Mouse (Mus musculus): Measurements from ENCODE around the gene H2-Ab1. TPM values are rescaled to one million over a fixed set of nuclear protein-coding genes. Genes with fewer than 3 reads are reported as not detected.

The H2-Ab1 gene
- polyA plus RNA-seq, 1 experiment from 2014 or later = 1.1 TPM

DNA sequence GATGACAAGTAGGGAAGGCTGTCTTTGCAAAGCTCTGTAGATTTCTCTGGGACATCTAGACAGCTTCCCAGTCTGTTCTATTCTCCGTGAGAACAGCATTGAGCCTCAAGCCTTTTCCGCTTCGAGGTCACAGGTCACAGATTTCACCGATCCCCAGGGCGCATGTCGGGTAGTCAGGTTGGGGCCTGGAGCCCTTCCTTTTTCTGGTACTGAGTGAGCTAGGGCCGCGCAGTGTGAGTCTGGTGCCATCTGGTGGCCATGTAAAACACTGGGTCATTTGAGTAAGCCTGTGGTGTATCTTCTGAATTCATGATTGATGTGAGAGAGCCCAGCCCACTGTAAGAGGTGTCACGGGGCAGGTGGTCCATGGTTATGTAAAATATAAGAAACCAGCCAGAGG, 22.6 kb upstream of the H2-Ab1 start:
- Histone ChIP-seq H3K4me3 (ENCODE audit: low read depth, low read length) (no peak overlapping the region), H3K4me1 (ENCODE audit: control insufficient read depth, insufficient read depth, low read length) (no peaks in the 10 kb centered on the region), H3K4me2 (ENCODE audit: low read length) (no peak overlapping the region), H3K9me3 (replicated peaks; ENCODE audit: control insufficient read depth, low read length, poor library complexity, severe bottlenecking) (no peaks in the 10 kb centered on the region), H3K9ac (ENCODE audit: low read depth, low read length) (no peak overlapping the region), H3K27me3 (ENCODE audit: control insufficient read depth, insufficient read depth, low read depth, low read length) (no peaks in the 10 kb centered on the region), H3K27ac (ENCODE audit: low read length) (no peak overlapping the region), H3K36me3 (ENCODE audit: control insufficient read depth, insufficient read depth, low read length) (no peaks in the 10 kb centered on the region)
- WGBS = 45% methylated on average over 9 of the region's 9 CpGs
- ATAC-seq = no peak

DNA sequence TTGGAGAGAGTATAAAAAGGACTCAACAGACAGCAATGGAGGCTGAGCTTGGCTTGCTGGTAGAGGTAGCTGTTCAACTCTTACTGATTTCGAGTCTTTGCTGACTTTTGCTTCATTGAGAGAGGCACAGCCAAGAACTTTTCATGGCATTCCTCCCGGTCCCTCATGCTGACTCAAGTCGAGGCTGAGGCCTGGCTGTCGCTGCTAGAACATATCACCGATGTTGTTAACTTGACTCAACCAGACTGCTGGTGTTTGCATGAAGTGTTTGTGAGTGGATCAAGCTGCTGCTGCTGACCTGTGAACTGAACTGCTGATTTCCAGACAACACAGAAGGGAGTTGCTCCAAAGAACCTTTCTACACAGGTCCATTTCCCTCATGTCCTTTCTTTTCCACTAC, 20.8 kb upstream of the H2-Ab1 start:
- no peak for ATAC-seq
- Histone ChIP-seq H3K9me3 (replicated peaks; ENCODE audit: control insufficient read depth, low read length, poor library complexity, severe bottlenecking) (no peaks in the 10 kb centered on the region; the same call in 1 of the 2 replicates), H3K9ac (ENCODE audit: low read depth, low read length) (no peak overlapping the region), H3K4me3 (ENCODE audit: low read depth, low read length) (no peak overlapping the region), H3K36me3 (ENCODE audit: control insufficient read depth, insufficient read depth, low read length) (no peaks in the 10 kb centered on the region), H3K4me1 (ENCODE audit: control insufficient read depth, insufficient read depth, low read length) (no peaks in the 10 kb centered on the region), H3K4me2 (ENCODE audit: low read length) (no peak overlapping the region), H3K27ac (ENCODE audit: low read length) (no peak overlapping the region), H3K27me3 (ENCODE audit: control insufficient read depth, insufficient read depth, low read depth, low read length) (no peaks in the 10 kb centered on the region)
- 79% methylated on average over 5 of the region's 5 CpGs for WGBS

- H3K9me3 ChIP-seq (replicated peaks; ENCODE audit: control insufficient read depth, low read length, poor library complexity, severe bottlenecking) = no peaks in the 10 kb centered on the region; the same call in 1 of the 2 replicates
- ATAC-seq = no peak
- H3K9ac ChIP-seq (ENCODE audit: low read depth, low read length) = no peak overlapping the region
- H3K36me3 ChIP-seq (ENCODE audit: control insufficient read depth, insufficient read depth, low read length) = no peaks in the 10 kb centered on the region
- no peaks in the 10 kb centered on the region for H3K27me3 ChIP-seq (ENCODE audit: control insufficient read depth, insufficient read depth, low read depth, low read length)
- WGBS = 71% methylated on average over 3 of the region's 3 CpGs
- no peaks in the 10 kb centered on the region for H3K4me1 ChIP-seq (ENCODE audit: control insufficient read depth, insufficient read depth, low read length)
- no peak overlapping the region for H3K4me2 ChIP-seq (ENCODE audit: low read length)
- H3K4me3 ChIP-seq (ENCODE audit: low read depth, low read length) = no peak overlapping the region
- no peak overlapping the region for H3K27ac ChIP-seq (ENCODE audit: low read length)
Observed at GRCm38 (mm10) chr17:34237741-34238140, 19.7 kb upstream of the H2-Ab1 start.

DNA sequence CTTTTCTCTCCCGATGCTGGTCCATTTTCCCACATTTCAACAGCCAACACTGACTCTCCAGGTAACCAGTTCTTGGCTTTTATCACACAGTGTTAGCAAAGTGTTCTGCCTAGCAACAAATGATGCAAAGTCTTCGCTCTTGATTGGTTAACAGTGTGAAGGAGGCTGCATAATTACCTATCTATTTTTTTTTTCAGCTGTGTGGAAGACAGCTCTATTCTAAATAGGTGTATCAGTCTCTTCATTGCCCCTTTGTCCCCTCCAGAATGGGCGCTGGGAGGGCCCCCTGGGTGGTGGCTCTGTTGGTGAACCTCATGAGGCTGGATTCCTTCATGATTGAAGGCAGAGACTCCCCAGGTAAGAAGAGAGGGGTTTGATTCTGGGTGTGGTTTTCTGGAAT, 18.8 kb upstream of the H2-Ab1 start, which contains the start of gene H2-Ob:
Gene H2-Ob, plus strand, starts transcription at position 198 of the 400 bp plus-strand sequence.
- no peak within 1 kb of the TSS for H3K9ac ChIP-seq (ENCODE audit: low read depth, low read length)
- peak; percentile 64; the same call in 1 of the 2 replicates for ATAC-seq
- no peaks in the 10 kb centered on the region for H3K36me3 ChIP-seq (ENCODE audit: control insufficient read depth, insufficient read depth, low read length)
- no peak within 1 kb of the TSS for H3K4me2 ChIP-seq (ENCODE audit: low read length)
- no peaks in the 10 kb centered on the region for H3K27me3 ChIP-seq (ENCODE audit: control insufficient read depth, insufficient read depth, low read depth, low read length)
- no peaks in the 10 kb centered on the region; the same call in 1 of the 2 replicates for H3K9me3 ChIP-seq (replicated peaks; ENCODE audit: control insufficient read depth, low read length, poor library complexity, severe bottlenecking)
- WGBS = 68% methylated on average over 3 of the region's 3 CpGs
- no peaks in the 10 kb centered on the region for H3K4me1 ChIP-seq (ENCODE audit: control insufficient read depth, insufficient read depth, low read length)
- no peak within 1 kb of the TSS for H3K4me3 ChIP-seq (ENCODE audit: low read depth, low read length)
- H3K27ac ChIP-seq (ENCODE audit: low read length) = no peak within 1 kb of the TSS

DNA sequence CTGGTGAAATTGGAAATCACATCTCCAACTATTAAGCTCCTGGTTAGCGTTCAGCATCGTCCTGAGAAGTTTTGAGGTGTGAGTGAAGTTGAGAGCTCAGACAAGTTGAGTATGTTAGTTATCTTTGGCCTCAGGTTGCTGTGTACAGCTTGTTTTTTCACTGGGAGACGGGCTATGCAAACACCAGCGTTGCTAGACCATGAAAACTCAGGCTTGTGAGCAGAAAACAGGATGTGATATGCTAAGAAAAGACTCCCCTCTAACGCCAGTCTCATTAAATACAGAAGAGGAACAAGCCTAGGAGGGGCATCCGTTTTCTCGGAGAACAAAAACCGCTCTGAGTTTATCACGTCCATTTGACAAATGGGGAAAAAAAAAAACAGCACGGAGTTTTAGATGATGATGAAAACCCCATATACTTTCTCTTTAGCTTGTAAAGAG, 17.9 kb upstream of the H2-Ab1 start:
- no peaks in the 10 kb centered on the region for H3K27me3 ChIP-seq (ENCODE audit: control insufficient read depth, insufficient read depth, low read depth, low read length)
- WGBS = 69% methylated on average over 10 of the region's 10 CpGs
- H3K9ac ChIP-seq (ENCODE audit: low read depth, low read length) = no peak overlapping the region
- no peak overlapping the region for H3K27ac ChIP-seq (ENCODE audit: low read length)
- no peak for ATAC-seq
- no peak overlapping the region for H3K4me2 ChIP-seq (ENCODE audit: low read length)
- no peak overlapping the region for H3K4me3 ChIP-seq (ENCODE audit: low read depth, low read length)
- no peaks in the 10 kb centered on the region for H3K4me1 ChIP-seq (ENCODE audit: control insufficient read depth, insufficient read depth, low read length)
- no peaks in the 10 kb centered on the region; the same call in 1 of the 2 replicates for H3K9me3 ChIP-seq (replicated peaks; ENCODE audit: control insufficient read depth, low read length, poor library complexity, severe bottlenecking)
- no peaks in the 10 kb centered on the region for H3K36me3 ChIP-seq (ENCODE audit: control insufficient read depth, insufficient read depth, low read length)

DNA sequence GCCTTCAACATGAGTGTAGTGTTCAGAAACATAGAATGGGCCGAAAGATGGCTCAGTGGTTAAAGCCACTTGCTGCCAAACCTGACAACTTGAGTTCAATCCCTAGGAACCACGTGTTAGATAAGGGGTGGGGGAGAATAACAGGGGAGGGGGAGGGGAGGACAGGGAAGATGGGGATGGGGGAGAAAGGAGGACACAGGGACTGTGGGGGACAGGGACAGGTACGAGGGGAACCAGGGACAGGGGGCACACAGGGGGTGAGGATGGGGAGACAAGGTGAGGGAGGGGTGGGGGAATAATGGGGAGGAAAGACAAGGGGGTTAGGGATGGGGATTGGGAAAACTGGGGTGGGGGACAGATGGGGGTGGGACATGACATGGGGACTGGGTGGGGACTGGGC, 17.1 kb upstream of the H2-Ab1 start:
- Histone ChIP-seq H3K27ac (ENCODE audit: low read length) (no peak overlapping the region), H3K27me3 (ENCODE audit: control insufficient read depth, insufficient read depth, low read depth, low read length) (no peaks in the 10 kb centered on the region), H3K4me1 (ENCODE audit: control insufficient read depth, insufficient read depth, low read length) (no peaks in the 10 kb centered on the region), H3K4me2 (ENCODE audit: low read length) (no peak overlapping the region), H3K4me3 (ENCODE audit: low read depth, low read length) (no peak overlapping the region), H3K9me3 (replicated peaks; ENCODE audit: control insufficient read depth, low read length, poor library complexity, severe bottlenecking) (no peaks in the 10 kb centered on the region; the same call in 1 of the 2 replicates), H3K36me3 (ENCODE audit: control insufficient read depth, insufficient read depth, low read length) (no peaks in the 10 kb centered on the region), H3K9ac (ENCODE audit: low read depth, low read length) (no peak overlapping the region)
- no peak for ATAC-seq
- WGBS = 65% methylated on average over 3 of the region's 3 CpGs

DNA sequence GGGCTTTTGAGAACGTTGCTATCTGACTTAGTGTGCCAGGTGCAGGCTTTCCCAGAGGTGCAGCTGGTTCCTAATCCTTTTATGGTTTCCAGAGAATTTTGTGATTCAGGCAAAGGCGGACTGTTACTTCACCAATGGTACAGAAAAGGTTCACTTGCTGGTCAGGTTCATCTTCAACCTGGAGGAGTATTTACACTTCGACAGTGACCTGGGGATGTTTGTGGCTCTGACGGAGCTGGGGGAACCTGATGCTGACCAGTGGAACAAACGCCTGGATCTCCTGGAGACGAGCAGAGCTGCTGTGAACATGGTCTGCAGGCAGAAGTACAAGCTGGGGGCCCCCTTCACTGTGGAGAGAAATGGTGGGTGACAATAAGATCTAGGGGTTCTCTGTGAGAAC, 16.6 kb upstream of the H2-Ab1 start:
- Histone ChIP-seq H3K9me3 (replicated peaks; ENCODE audit: control insufficient read depth, low read length, poor library complexity, severe bottlenecking) (no peaks in the 10 kb centered on the region; the same call in 1 of the 2 replicates), H3K27ac (ENCODE audit: low read length) (no peak overlapping the region), H3K4me1 (ENCODE audit: control insufficient read depth, insufficient read depth, low read length) (no peaks in the 10 kb centered on the region), H3K27me3 (ENCODE audit: control insufficient read depth, insufficient read depth, low read depth, low read length) (no peaks in the 10 kb centered on the region), H3K36me3 (ENCODE audit: control insufficient read depth, insufficient read depth, low read length) (no peaks in the 10 kb centered on the region), H3K4me2 (ENCODE audit: low read length) (no peak overlapping the region), H3K4me3 (ENCODE audit: low read depth, low read length) (no peak overlapping the region), H3K9ac (ENCODE audit: low read depth, low read length) (no peak overlapping the region)
- 85% methylated on average over 6 of the region's 6 CpGs for WGBS
- no peak for ATAC-seq

- Histone ChIP-seq H3K27ac (ENCODE audit: low read length) (no peak overlapping the region), H3K4me3 (ENCODE audit: low read depth, low read length) (no peak overlapping the region), H3K27me3 (ENCODE audit: control insufficient read depth, insufficient read depth, low read depth, low read length) (no peaks in the 10 kb centered on the region), H3K9me3 (replicated peaks; ENCODE audit: control insufficient read depth, low read length, poor library complexity, severe bottlenecking) (no peaks in the 10 kb centered on the region; the same call in 1 of the 2 replicates), H3K4me2 (ENCODE audit: low read length) (no peak overlapping the region), H3K36me3 (ENCODE audit: control insufficient read depth, insufficient read depth, low read length) (no peaks in the 10 kb centered on the region), H3K9ac (ENCODE audit: low read depth, low read length) (no peak overlapping the region), H3K4me1 (ENCODE audit: control insufficient read depth, insufficient read depth, low read length) (no peaks in the 10 kb centered on the region)
- WGBS = 76% methylated on average over 4 of the region's 4 CpGs
- no peak for ATAC-seq
Observed at GRCm38 (mm10) chr17:34244656-34245055, 12.8 kb upstream of the H2-Ab1 start.

- Histone ChIP-seq H3K4me1 (ENCODE audit: control insufficient read depth, insufficient read depth, low read length) (no peaks in the 10 kb centered on the region), H3K4me3 (ENCODE audit: low read depth, low read length) (no peak overlapping the region), H3K36me3 (ENCODE audit: control insufficient read depth, insufficient read depth, low read length) (no peaks in the 10 kb centered on the region), H3K9me3 (replicated peaks; ENCODE audit: control insufficient read depth, low read length, poor library complexity, severe bottlenecking) (no peaks in the 10 kb centered on the region), H3K9ac (ENCODE audit: low read depth, low read length) (no peak overlapping the region), H3K27ac (ENCODE audit: low read length) (no peak overlapping the region), H3K4me2 (ENCODE audit: low read length) (no peak overlapping the region), H3K27me3 (ENCODE audit: control insufficient read depth, insufficient read depth, low read depth, low read length) (no peaks in the 10 kb centered on the region)
- 84% methylated on average over 3 of the region's 3 CpGs for WGBS
- no peak for ATAC-seq
Observed at GRCm38 (mm10) chr17:34247047-34247446, 10.4 kb upstream of the H2-Ab1 start.

Measured in midbrain, embryonic 16.5 days (tissue).